Mouse (Mus musculus): ENCODE results near the gene Hbs1l. TPM values are rescaled to one million over a fixed set of nuclear protein-coding genes. Genes with fewer than 3 reads are reported as not detected.

Gene Hbs1l
- total and polyA plus RNA-seq, 2 experiments from 2014 or later = 59.1 to 72.2 TPM

DNA sequence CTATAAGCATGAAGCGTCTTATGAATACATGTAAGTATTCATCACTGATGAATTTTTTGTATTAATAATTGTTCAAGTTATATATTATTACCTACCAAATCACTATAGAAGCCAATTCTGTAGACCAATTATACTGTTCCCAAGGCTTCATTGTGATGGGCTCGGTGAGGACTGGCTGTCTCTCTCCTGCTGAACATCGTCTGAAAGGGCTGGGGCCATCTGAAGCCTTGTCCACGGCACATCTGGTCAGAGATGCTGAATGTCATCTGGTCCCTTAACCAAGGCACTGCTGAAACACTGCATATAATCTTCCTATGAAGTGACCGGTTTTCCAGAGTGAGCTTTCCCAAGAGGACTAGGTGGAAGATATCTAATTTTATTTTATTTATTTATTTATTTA lies 24.9 kb upstream of the Hbs1l start:
- H3K27me3 ChIP-seq (ENCODE audit: insufficient read depth, low read length) = no peaks in the 10 kb centered on the region
- H3K36me3 ChIP-seq (ENCODE audit: insufficient read depth, low read length) = no peaks in the 10 kb centered on the region
- no peaks in the 10 kb centered on the region for H3K4me1 ChIP-seq (ENCODE audit: insufficient read depth, low read length)
- no peak overlapping the region for H3K4me2 ChIP-seq (ENCODE audit: low read depth, low read length, poor library complexity, severe bottlenecking)
- ATAC-seq (ENCODE audit: low FRiP score) (no peak), DNase-seq (ENCODE audit: low spot score) (no peak)
- WGBS = 86% methylated on average over 5 of the region's 5 CpGs
- no peak overlapping the region for H3K9ac ChIP-seq (replicated peaks; ENCODE audit: low read length, poor library complexity, severe bottlenecking)
- H3K27ac ChIP-seq (ENCODE audit: low read depth, low read length) = no peak overlapping the region
- no peak overlapping the region for H3K4me3 ChIP-seq (ENCODE audit: low read depth, low read length)
- no peak for TF ChIP-seq CTCF (IDR thresholded peaks at IDR 0.05)
- no peaks in the 10 kb centered on the region for H3K9me3 ChIP-seq (ENCODE audit: low read length)

DNA sequence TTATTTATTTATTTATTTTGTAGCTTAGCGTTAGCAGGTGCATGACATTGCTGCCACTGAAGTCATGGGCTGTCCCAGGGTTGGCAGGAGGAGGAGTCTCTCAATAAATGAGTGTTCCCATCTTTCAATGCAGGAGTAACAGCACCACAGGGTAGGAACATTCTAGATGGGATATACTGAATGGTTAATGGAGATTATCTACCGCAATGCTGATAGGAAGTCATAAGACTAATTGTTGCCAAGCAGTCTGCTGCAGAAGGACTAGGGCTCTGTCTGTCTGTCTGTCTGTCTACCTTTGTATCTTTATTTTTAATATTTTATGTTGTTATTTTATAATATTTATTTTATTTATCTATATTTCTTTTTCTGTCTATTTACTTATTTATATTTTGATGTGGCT lies 24.5 kb upstream of the Hbs1l start:
- Histone ChIP-seq H3K9me3 (ENCODE audit: low read length) (no peaks in the 10 kb centered on the region), H3K36me3 (ENCODE audit: insufficient read depth, low read length) (no peaks in the 10 kb centered on the region), H3K4me3 (ENCODE audit: low read depth, low read length) (no peak overlapping the region), H3K4me2 (ENCODE audit: low read depth, low read length, poor library complexity, severe bottlenecking) (no peak overlapping the region), H3K9ac (replicated peaks; ENCODE audit: low read length, poor library complexity, severe bottlenecking) (no peak overlapping the region), H3K27me3 (ENCODE audit: insufficient read depth, low read length) (no peaks in the 10 kb centered on the region), H3K27ac (ENCODE audit: low read depth, low read length) (no peak overlapping the region), H3K4me1 (ENCODE audit: insufficient read depth, low read length) (no peaks in the 10 kb centered on the region)
- ATAC-seq (ENCODE audit: low FRiP score) = no peak
- WGBS = 95% methylated on average over 2 of the region's 2 CpGs
- DNase-seq (ENCODE audit: low spot score) = no peak
- no peak for TF ChIP-seq CTCF (IDR thresholded peaks at IDR 0.05)

DNA sequence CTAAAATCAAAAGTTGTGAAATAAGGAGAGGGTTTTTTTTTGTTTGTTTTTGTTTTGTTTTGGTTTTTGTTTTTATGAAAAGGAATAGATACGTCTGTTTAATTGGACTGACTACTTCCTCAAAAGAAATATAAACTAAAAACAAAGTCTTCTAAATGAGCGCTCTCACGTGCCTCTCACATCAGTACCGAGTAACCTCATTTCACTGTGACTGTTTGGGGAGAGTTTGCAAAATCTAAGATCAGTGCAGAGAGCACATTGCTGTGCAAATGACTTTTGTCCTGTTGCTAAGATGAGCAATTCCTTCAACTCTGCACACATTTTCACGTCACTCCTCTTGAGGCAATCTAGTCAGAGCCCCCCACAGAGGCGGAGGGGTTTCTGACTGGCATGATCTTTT lies 24.0 kb upstream of the Hbs1l start:
- H3K27ac ChIP-seq (ENCODE audit: low read depth, low read length) = no peak overlapping the region
- 53% methylated on average over 6 of the region's 6 CpGs for WGBS
- H3K4me1 ChIP-seq (ENCODE audit: insufficient read depth, low read length) = no peaks in the 10 kb centered on the region
- H3K27me3 ChIP-seq (ENCODE audit: insufficient read depth, low read length) = no peaks in the 10 kb centered on the region
- no peak overlapping the region for H3K9ac ChIP-seq (replicated peaks; ENCODE audit: low read length, poor library complexity, severe bottlenecking)
- H3K4me2 ChIP-seq (ENCODE audit: low read depth, low read length, poor library complexity, severe bottlenecking) = no peak overlapping the region
- no peak overlapping the region for H3K4me3 ChIP-seq (ENCODE audit: low read depth, low read length)
- H3K9me3 ChIP-seq (ENCODE audit: low read length) = no peaks in the 10 kb centered on the region
- no peak for DNase-seq (ENCODE audit: low spot score)
- no peak for TF ChIP-seq CTCF (IDR thresholded peaks at IDR 0.05)
- no peaks in the 10 kb centered on the region for H3K36me3 ChIP-seq (ENCODE audit: insufficient read depth, low read length)
- no peak for ATAC-seq (ENCODE audit: low FRiP score)

DNA sequence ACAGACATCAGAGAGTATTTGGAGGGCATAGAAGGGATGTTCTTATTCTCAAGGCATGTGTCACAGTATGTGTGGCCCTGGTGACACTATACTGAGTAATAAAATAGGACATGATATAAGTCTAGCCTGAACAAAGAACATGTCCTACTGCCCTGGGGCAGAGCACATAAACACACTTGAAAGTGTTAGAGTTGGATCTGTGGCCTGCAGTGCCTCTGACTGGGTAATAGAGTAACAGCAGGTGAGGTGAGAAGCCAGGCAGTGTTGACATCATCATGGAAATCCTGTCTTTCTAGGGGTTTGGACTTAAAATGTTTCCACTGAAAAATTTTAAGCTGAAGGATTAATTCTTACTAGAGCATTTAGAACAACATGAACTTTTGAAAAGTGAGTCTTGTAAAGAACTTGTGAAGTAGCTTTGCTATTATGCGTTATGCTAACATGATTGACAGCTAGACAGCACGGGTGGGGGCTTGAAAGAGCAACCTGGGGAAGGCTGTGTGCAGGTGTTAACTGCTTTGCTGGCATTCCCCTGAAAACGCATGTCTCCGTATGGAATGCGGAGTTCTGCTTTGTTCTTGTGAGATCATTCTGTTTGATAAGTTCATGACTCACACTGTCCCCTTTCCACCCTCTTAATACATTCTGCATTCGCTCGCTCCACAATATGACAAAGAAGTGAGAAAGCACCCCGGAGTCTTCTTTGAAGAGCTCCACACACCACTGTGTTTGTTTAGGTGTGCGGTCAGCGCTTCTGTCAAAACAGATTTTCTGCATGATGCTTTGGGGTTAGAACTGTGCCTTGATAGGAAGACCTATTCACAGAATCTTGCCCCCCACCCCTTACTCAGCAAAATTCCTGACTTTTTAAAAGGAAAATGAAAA lies 8.3 kb upstream of the Hbs1l start:
- Histone ChIP-seq H3K27me3 (ENCODE audit: insufficient read depth, low read length) (no peaks in the 10 kb centered on the region), H3K36me3 (ENCODE audit: insufficient read depth, low read length) (no peaks in the 10 kb centered on the region), H3K4me1 (ENCODE audit: insufficient read depth, low read length) (no peaks in the 10 kb centered on the region), H3K4me3 (ENCODE audit: low read depth, low read length) (no peak overlapping the region), H3K27ac (ENCODE audit: low read depth, low read length) (no peak overlapping the region), H3K9me3 (ENCODE audit: low read length) (no peaks in the 10 kb centered on the region), H3K4me2 (ENCODE audit: low read depth, low read length, poor library complexity, severe bottlenecking) (no peak overlapping the region), H3K9ac (replicated peaks; ENCODE audit: low read length, poor library complexity, severe bottlenecking) (no peak overlapping the region)
- ATAC-seq (ENCODE audit: low FRiP score) = no peak
- peak; percentile 28 for TF ChIP-seq CTCF (IDR thresholded peaks at IDR 0.05)
- no peak for DNase-seq (ENCODE audit: low spot score)
- WGBS = 30% methylated on average over 10 of the region's 10 CpGs

DNA sequence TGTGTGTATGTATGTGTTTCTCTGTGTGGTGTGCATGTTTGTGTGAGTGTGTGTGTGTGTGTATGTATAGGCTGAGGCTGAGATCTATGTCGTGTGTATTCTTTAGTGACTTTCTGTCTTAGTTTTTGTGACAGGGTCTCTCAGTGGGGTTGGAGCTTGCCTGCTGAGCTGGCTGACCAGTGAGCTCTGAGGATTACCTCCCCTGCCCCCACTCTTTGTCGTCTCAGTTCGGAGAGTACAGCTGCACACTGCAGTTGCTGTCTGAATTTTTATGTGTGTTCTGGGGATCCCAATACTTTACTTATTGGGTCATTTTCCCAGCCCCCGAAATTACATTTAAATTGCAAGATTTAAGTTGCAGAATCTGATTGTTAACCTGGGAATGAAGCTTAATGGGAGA lies 4.6 kb upstream of the Hbs1l start:
- 17% methylated on average over 4 of the region's 4 CpGs for WGBS
- no peak for ATAC-seq (ENCODE audit: low FRiP score)
- H3K4me3 ChIP-seq (ENCODE audit: low read depth, low read length) = no peak overlapping the region
- no peak for TF ChIP-seq CTCF (IDR thresholded peaks at IDR 0.05)
- H3K9ac ChIP-seq (replicated peaks; ENCODE audit: low read length, poor library complexity, severe bottlenecking) = no peak overlapping the region
- H3K27me3 ChIP-seq (ENCODE audit: insufficient read depth, low read length) = no peaks in the 10 kb centered on the region
- no peaks in the 10 kb centered on the region for H3K36me3 ChIP-seq (ENCODE audit: insufficient read depth, low read length)
- no peak overlapping the region for H3K27ac ChIP-seq (ENCODE audit: low read depth, low read length)
- no peak for DNase-seq (ENCODE audit: low spot score)
- no peaks in the 10 kb centered on the region for H3K9me3 ChIP-seq (ENCODE audit: low read length)
- H3K4me2 ChIP-seq (ENCODE audit: low read depth, low read length, poor library complexity, severe bottlenecking) = no peak overlapping the region
- H3K4me1 ChIP-seq (ENCODE audit: insufficient read depth, low read length) = no peaks in the 10 kb centered on the region

DNA sequence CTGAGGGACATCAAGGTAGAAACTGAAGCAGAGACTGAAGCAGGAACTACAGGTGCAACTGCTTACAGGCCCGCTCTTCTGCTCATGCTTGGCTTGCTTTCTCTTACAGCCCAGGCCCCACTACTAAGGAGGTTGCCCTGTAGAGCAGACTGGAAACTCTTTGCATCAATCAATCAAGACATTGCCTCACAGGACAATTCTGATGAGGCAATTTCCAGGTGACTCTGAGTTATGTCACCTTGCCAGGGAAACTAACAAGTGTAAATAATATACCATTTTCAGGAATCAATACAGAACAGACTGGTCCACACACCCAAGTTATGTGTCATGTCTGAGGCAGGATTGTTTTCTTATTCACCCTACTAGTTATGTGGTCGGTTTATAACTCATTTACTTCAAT lies 1.6 kb upstream of the Hbs1l start:
- Histone ChIP-seq H3K9me3 (ENCODE audit: low read length) (no peaks in the 10 kb centered on the region), H3K9ac (replicated peaks; ENCODE audit: low read length, poor library complexity, severe bottlenecking) (no peak overlapping the region), H3K4me2 (ENCODE audit: low read depth, low read length, poor library complexity, severe bottlenecking) (no peak overlapping the region), H3K4me3 (ENCODE audit: low read depth, low read length) (no peak overlapping the region), H3K27ac (ENCODE audit: low read depth, low read length) (no peak overlapping the region), H3K36me3 (ENCODE audit: insufficient read depth, low read length) (no peaks in the 10 kb centered on the region), H3K4me1 (ENCODE audit: insufficient read depth, low read length) (peaks cover 7% of the 10 kb centered on the region), H3K27me3 (ENCODE audit: insufficient read depth, low read length) (no peaks in the 10 kb centered on the region)
- no peak for ATAC-seq (ENCODE audit: low FRiP score)
- DNase-seq (ENCODE audit: low spot score) = no peak
- WGBS = 96% methylated on average over 2 of the region's 2 CpGs
- TF ChIP-seq CTCF (IDR thresholded peaks at IDR 0.05) = no peak
